Mouse (Mus musculus): ENCODE results near the gene Svbp.

DNA sequence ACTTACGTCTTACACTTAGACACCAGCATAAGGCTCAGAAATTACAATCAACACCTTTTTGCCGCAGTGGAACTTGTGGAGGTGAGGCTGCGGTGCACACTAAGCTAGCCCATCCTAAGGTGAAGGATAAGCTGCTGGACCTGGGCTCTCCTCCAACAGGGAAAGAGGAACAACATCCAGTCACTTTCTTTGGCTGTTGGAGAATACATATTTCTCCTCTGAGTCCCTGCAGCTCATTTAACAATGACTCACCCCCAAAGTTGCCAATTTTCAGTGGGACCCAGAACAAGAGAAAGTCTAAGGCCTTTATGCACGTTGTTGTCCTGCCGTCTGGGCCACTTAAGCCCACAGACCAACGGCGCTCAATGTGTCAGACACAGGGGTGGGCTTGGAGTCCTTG is 48.3 kb upstream of the Svbp start:
- TF ChIP-seq ZC3H11A (IDR thresholded peaks at IDR 0.05; ENCODE audit: borderline replicate concordance, low read depth, low read length) (no peak), ZNF384 (IDR thresholded peaks at IDR 0.05; ENCODE audit: low read depth, low read length) (no peak)

Data from ES-E14 (cell line).